Mouse (Mus musculus): ENCODE measurements at regions not wholly inside any gene's neighbourhood (a gene's known extent, or its start where the extent isn't known, plus 50 kb on each side); places are given as distances from the start of the nearest gene placed in this dataset.

DNA sequence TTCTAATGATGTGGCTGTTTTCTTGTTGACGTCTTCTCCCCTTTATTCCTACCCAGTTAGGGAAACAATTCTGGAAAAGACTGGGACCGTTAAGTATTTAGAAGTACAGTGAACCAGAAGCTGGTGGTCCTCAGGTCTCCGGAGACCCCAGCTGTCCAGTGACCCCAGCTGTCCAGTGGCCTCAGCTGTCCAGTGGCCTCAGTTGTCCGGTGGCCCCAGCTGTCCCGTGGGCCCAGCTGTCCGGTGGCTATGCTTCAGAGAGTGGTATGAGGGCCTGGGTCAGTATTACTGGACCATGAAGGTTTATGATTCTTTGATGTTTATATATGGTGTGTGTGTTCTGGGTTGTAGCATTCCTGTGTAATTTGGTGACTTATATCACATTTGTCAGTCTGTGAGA lies 186.6 kb downstream of the Zfp326 start:
- no peak for DNase-seq (ENCODE audit: low spot score in 2 of 2)

GRCm38 (mm10) chr5:106056631-106057030 lies 180.3 kb downstream of the Zfp326 start:
- DNase-seq (ENCODE audit: low spot score in 2 of 2), result no peak

DNA sequence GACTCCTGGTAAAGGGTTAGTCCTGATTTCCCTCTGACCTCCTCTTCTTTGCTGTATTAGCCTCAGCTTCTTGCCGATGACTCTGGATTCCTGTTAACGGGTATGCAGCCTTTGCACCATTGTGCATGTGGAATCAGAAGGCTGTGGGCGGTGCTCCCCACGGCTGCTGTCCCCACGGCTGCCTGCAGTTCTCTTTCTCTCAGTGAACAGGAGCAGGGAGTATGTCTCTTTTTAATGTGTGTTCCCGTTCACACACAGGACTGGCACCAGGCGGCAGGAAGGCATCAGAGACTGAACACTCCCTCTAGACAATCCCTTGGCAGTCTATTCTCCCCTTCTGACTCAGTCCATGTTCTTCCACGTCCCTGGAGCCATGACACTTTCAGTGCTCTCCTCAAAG lies 178.9 kb downstream of the Zfp326 start:
- no peak for DNase-seq (ENCODE audit: low spot score in 2 of 2)

GRCm38 (mm10) chr5:106051026-106051425 lies 174.7 kb downstream of the Zfp326 start:
- DNase-seq (ENCODE audit: low spot score in 2 of 2), result no peak

- DNase-seq (ENCODE audit: low spot score in 2 of 2), result no peak
Measured at GRCm38 (mm10) chr5:106044878-106045585, 168.7 kb downstream of the Zfp326 start.

- DNase-seq (ENCODE audit: low spot score in 2 of 2), result no peak
Measured at GRCm38 (mm10) chr5:106038321-106038720, 162.0 kb downstream of the Zfp326 start.

GRCm38 (mm10) chr5:106036176-106036575 lies 159.8 kb downstream of the Zfp326 start:
- no peak for DNase-seq (ENCODE audit: low spot score in 2 of 2)

DNA sequence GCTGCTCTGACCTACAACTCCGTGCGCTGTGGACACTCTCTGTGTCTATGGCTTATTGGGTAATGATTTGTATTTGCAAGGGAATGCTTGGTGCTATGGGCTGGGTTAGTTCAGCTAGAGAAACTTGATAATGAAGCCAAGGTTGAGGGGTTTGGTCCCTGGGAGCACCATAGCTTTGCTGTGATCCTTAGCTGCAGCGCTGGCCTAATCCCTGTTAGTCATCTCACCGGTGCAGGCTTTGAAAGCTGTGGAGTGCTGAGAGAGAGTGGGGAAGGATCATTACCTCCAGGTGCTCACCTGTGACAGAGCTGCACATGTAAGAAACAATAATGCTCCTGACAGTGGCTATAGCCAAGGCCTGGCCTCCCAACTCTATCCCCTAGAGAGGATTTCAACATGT lies 156.6 kb downstream of the Zfp326 start:
- no peak for DNase-seq (ENCODE audit: low spot score in 2 of 2)

DNA sequence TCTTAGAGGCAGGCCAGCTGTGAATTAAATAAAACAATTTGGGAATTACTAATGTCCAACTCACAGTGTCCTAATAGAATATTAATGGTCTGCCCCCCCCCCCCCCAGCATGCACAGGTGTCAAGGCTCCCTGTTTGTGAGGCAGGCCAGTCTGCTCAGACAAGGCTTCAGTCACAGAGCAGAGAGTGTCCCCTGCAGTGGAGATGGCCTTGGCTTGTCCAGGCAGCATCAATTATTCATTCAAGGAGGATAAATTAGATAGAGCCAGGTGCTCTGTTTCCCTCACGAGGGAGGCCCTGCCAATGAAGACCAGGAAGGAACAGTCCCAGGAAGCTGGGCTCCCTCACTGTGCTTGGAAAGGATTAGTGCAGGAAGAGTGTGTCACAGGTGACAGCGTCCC lies 150.5 kb downstream of the Zfp326 start:
- no peak for DNase-seq (ENCODE audit: low spot score in 2 of 2)

DNA sequence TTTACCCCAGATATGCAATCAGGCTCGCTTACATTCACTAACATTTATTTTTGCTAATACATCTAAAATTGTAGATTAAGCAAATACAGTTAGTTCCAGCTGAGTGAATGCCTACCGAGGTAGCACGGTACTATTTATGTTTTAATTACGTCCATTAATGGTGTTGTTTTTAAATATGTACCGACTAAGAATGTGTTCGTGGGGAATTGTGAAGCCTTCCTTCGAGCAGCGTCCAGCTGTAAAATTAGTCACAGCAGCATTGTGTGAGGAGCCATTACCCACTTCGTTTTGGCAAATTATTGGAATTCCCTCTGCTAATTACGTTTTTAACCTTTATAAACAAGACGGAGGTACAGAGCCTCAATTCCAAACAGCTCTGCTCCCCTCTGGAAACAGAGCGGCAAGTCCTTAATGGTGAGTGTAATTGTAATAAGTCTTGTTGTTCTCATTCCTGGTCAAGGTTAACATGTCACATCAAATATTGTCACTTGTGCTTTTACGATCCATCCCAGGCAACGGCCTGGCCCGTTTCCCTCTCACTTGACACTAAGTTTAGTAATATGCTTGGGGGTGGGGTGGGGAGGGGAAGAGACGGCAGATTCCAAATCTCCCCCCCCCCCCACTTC lies 128.0 kb downstream of the Zfp326 start:
- no peak for DNase-seq (ENCODE audit: low spot score in 2 of 2)

- no peak for DNase-seq (ENCODE audit: low spot score in 2 of 2)
Measured at GRCm38 (mm10) chr5:106003321-106004291, 127.2 kb downstream of the Zfp326 start.

DNA sequence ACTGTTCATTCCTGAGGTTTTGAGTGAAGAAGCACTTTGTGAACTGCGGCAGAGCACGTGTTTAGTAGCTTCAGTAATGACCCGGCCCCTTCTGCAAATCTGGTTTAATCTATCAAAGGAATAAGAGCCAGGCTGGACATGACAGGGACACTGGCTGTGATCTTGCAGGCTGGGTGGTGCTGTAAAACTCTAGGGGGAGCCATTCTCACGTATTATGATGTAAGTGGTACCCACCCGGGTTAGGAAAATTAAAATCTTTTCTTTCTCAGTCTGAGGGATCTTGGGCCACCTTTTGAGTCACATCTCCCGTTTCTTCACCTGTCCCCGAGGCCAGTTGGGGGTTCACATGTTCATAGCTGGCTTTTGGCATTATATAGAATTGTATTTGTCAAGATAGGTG lies 126.0 kb downstream of the Zfp326 start:
- no peak for DNase-seq (ENCODE audit: low spot score in 2 of 2)

GRCm38 (mm10) chr5:105994218-105994617 lies 117.9 kb downstream of the Zfp326 start:
- DNase-seq (ENCODE audit: low spot score in 2 of 2), result no peak

DNA sequence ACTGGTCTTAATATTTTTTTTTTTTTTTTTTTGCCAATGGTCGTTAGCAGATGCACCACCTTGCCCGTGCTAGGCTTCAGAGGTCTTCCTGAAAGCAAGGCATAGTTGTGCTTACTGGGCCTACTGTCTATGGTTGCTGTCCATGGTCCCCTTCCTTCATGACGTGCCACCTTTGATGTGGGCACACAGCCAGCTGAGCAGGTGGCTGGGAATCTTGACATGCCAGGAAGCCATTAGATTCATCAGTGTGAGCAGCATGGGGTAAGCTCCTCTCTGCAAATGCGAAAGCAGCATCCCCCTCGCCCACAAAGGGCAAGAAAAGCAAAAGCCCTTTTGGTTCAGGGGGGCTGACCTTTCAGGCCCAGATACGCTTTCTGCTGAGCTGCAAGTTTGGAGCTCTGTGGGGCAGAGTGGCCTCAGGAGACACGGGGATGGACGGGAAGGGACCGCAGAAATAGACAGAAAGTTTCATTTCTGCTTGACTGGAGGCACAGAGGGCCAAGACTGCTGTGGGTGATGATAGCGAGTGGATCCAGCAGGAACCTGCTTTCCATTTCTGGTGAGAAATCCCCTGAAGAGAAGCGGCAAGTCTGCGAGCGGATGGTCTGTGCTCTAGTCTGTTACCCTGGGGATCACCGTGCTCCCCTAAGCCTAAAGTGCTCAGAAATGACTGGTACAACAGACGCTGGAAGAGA lies 116.8 kb downstream of the Zfp326 start:
- no peak for DNase-seq (ENCODE audit: low spot score in 2 of 2)

DNA sequence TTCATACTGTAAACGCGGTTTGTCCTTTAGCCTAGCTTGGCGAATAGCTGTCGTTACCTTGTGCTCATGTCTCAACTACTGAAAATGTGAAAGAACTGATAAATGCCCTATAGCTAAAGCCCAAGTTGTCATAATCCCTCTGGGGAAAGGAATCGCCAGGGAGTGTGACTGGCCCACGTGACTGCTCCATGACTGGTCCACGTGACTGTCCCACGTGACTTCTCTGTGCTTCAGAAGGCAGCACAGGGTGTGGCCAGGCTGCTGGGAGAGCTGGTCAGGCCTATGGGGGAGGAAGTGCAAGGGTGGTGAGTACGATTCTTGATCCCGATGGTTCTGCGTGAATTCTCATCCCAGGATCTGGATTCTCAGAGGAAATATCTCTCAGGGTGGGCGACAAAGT lies 114.4 kb downstream of the Zfp326 start:
- DNase-seq (ENCODE audit: low spot score in 2 of 2), result no peak

DNA sequence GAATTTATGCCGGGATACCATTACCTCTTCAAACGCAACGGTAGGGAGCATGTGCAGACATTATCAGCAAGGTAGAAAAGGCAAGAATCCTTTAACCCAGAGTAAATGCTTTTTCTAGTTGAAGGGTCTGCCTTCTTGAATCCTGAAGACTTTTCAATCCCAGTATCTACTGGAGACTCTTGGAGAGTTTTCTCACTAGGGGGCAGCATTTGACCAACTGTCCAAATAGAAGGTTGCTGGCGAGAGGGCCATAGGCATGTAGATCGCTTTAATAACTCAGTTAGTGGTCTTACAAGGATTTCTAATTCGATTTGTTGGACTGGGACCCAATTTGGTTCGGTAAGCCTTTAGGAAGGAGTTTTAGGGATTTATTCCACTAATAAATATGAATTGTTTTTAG lies 110.0 kb downstream of the Zfp326 start:
- no peak for DNase-seq (ENCODE audit: low spot score in 2 of 2)

DNA sequence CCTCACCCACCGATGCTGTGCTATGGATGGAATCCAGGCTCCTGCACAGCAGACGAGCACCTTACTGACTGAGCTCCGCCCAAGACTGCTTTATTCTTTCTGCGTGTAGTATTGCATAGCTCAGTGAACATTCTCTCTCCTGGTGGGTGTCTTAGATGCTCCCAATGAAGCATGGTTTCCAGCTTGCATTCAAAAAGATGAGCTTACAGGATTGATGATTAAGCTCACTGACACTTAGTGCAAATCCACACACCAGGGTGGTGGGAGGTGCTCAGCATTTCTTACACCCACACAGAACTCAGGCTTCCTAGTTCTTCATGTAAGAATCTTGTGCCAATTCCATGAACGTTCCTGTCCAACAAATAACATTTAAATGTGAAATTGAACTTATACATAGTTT lies 106.8 kb downstream of the Zfp326 start:
- peak in 1 of 2 experiments; percentile 51 for DNase-seq (ENCODE audit: low spot score in 2 of 2)

GRCm38 (mm10) chr5:105976746-105977145 lies 100.4 kb downstream of the Zfp326 start:
- no peak for DNase-seq (ENCODE audit: low spot score in 2 of 2)

- DNase-seq (ENCODE audit: low spot score in 2 of 2), result no peak
Measured at GRCm38 (mm10) chr5:105976076-105976475, 99.7 kb downstream of the Zfp326 start.

GRCm38 (mm10) chr5:105975275-105976011 lies 99.1 kb downstream of the Zfp326 start:
- DNase-seq (ENCODE audit: low spot score in 2 of 2), result no peak
